Mouse (Mus musculus): Measurements from ENCODE around the gene Raly.
A peak's percentile ranks its signal among the peaks of the same experiment; 100 is the strongest.

The Raly gene

DNA sequence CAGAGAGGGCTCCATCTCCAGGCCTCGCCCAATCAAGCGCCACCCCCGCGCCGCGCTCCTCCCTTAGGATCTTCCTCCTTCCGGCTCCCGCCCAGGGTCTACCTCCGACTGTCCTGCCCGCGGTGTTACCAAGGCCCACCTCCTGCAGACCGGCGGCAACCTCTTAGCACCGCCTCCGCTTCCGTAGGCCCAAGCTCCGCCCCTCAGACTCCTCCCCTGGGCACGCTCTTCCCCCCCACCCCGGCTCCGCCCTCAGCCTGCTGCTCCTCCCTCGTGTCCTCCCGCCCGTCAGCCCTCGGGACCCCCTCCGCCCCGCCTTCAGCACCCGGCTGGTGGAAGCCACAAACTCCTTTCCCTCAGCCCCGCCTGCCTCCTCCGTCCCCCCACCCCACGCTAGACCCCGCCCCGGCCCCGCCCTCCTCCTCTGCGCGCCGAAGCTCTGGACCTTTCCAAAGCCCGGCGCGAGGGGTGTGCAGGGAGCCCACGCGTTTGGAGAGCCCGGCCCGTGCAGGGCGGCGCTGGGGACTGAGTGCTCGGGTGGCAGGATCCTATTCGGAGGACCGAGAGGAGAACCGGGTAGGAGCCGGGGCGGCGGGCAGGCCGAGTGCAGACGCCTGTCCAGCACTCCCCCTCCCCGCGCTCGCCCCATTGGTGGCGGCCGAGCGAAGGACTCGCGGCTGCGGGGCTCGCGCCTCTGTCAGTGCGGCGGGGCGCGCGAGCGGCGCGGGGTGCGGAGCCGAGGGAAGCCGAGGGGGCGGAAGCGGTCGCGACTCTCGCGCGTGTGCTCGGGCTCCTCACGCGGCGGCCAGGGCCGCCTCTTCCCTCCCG lies at the start of gene Raly, which contains the start of gene a:
Gene Raly (plus strand): TSS at position 441 of the 828 bp plus-strand sequence.
Gene a (plus strand): TSS at position 747 of the 828 bp plus-strand sequence.
- peak; percentile 96 for DNase-seq

DNA sequence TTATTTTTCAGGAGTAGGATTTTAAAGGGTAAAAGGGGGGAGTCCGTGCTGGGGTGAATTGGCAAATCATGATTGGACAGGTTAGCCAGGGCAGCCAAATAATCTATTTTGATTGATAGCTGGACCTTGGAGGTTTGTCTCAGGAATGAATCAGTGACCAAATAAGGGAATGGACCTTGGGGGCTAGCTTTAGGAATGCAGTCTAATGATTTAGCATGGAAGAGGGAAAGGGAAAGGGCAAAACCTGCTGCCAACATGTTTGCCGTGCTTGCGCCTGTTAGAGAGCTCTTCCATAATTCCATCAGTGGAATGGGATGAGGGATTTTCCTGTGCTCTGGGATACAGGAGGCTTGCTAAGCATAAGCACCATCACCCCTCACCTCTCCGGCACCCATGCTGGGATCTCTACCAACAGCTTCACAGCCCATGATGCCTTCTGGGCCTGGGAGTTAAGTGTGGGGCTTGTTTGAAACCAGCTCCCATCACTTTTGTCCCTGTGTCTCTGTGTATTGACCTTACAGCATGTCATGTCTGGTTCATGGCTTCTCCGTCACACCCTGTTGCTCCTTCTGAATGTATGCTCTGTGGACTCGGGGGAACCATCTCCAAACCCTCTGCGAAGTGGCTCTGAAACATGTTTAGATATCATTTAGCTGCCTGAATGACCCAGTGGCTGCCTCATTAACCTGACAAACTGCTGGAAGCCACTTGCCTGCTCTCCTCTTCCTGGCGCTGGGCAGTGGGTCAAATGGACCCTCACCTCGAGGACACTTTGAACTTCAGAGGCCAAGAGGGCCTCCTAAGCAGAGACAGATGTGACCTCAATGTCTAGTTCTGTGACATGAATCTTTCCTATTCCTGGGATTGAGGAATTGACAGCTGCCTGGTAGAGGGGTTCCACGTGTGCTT lies 47.7 kb upstream of the Raly start:
- no peak for DNase-seq

DNA sequence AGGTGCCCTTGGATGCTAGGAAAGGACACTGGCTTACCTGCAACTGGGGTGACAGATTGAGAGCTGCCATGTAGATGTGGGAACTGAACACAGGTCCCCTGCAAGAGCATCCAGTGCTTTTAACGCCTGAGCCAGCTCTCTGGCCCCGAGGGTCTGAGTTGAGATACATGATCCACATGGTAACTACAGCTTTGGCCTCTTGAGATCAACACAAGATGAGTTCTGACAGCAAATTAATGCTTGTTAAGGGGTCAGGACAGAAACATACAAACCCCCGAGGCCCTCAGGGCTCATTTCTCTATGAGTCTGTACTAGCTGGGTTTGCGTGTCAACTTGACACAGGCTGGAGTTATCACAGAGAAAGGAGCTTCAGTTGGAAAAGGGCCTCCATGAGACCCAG lies 47.0 kb upstream of the Raly start:
- DNase-seq, result no peak

DNA sequence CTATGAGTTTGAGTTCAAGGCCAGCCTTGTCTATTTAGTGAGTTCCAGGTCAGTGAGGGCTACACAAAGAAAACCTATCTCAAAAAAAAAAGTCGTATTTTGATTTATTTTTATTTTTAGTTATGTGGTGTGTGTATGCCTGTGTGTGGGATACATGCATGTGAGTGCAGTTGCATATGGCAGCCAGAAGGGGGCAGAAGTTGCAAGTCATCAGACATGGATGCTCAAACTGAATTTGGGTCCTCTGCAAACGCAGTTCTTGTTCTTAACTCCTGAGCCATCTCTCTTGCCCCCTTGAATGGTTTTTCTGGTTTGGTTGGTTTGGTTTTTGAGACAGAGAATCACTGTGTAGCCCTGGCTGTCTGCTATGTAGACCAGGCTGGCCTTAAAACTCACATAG lies 42.5 kb upstream of the Raly start:
- no peak for DNase-seq

DNA sequence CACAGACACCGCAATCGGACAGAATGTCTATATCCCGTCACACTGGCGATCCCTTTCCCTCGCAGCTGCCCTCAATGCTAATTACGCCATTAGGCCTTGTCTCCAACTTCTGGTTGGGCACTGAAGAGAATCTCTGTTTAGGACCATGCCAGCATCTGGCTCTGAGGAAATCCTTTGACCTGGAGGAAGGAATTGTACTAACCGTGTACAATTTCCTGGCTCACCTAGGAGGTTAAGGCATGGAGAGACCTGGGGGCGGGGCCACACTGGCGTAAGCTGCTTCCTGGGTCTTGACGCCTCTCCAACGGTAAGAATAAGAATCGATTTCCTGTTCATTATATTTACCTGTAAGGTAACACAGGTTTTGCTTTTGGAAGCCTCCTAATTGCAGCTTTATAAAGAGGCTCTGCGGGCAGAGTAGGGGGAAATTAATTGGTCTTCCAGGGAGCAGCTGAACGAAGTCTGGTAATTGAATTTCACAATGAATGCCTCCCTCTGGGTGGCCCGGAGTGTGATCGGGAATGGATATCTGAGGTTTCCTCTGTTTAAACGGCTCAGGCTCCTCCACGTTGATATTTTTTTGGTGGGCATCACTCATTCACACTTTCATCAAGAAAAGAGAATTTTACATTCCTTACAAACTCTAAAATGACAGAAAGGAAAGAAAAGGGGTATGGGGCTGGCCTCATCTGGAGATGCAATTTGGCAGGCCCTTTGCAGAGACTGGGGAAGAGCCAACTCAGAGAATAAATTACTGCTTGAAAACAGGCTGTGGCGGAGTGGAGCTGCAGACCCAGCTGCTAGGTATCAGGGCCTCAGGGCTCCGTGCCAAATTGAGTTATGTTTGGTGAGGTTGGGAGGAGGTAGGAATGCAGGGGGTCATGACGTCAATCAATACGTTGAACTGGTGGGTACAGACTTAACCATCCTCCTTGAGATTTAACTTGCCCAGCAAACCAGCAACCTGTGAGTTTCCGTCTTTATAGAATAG lies 41.6 kb upstream of the Raly start:
- DNase-seq, result peak; percentile 38

DNA sequence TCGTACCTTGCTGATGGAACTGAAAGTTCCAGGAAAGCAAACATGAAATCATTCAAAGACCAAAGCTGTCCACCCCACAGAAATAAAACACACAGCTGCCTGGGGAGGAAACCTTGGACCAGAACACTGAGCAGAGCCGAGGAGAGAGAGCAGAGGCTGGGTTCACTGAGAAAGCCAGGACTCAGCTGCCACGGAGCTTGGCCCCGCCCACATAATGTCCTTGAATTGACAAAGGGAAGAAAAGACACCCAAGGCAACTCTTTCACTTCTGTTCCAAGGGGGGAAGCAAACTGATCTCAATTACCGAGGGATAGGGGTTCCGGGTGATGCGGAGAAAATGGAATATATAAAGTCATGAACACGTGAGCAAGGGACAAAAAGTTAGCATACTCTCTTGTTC lies 39.0 kb upstream of the Raly start:
- DNase-seq, result no peak

DNA sequence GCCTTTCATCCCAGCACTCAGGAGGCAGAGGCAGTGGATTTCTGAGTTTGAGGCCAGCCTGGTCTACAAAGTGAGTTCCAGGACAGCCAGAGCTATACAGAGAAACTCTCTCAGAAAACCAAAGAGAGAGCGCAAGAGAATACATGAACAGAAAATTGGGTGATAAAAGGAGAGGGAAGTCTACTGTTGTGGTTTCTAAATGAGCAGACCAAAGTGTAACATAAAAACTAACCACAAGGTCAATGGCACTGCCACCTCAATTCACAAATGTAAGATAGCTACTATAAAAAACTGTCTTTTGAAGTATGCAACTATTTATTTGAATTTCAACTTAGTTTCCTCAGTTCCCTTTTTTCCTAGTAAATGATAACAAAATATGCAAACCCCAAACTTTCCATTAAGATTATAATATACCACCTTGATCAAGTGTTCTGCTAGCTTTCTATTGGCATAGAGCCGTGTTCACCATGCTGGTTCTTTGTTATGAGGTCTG lies 36.8 kb upstream of the Raly start:
- DNase-seq, result no peak

DNA sequence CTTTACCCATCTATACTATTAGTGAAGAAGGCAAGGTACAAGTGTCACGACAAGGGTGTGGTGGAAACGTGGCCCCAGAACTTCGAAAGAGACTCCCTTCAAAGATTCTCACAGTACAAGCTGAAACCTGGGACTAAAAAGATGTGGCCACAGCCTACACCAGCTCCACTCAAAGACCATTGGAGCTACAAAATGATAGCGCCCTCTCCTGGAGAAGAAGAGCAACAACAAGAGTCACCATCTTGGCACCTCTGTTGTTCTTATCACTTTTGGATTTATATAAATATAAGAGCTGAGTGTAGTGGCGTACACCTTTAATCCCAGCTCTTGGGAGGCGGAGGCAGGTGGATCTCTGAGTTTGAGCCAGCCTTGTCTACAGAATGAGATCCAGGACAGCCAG lies 35.1 kb upstream of the Raly start:
- no peak for DNase-seq

DNA sequence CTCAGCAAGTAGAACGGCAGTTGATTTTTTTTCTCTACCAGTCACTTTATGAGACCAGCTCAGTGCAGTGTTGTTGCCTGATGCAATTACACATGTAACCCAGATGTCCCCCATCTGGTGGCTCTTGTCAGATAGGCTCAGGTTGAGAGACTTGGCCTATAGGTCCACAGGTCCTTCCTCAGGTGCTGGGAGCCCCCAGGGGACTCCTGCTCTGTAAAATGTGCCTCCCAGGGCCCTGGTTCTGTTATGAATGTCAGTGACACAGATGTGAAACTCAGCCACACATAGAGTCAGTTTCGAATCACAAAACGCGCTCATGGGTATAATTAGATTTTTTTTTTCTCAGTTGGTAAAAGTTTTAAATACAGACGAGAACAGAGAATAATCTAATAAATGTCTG lies 33.2 kb upstream of the Raly start:
- no peak for DNase-seq

DNA sequence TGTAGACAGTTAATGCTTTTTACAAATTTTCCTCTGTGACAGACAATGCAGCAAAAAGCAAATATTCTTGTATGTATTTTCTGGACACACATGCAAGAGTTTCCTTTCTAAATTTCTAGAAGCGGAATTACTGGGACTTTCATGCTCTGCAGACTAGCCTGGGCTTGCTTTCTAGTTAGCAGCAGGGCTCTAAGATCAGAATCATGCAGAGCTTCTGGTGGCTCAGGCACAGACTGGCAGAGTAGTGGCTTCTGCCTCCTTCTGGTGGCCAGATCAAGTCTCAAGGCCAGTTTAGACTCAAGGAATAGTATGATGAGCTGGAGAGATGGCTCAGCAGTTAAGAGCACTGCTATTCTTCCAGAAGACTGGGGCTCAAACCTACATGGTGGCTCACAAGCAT lies 32.4 kb upstream of the Raly start:
- DNase-seq, result no peak

DNA sequence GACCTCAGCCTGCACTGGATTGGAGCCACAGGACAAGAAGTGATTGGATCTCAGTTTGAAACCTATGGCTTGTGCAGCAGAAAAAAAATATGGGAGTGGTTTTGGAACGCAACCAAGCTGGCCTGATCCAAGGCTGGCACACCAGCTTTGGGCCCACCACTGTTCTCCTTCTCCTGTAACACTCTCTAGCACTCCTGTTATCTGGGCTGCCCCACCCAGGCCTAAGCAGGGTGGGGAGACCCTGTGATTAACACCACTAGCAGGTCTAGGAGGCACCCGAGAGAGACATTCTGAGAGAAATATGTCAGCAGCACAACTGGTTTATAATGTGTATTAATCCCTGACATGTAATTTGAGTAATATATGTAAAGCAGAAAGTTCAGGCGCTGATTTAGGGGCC lies 27.7 kb upstream of the Raly start:
- no peak for DNase-seq

DNA sequence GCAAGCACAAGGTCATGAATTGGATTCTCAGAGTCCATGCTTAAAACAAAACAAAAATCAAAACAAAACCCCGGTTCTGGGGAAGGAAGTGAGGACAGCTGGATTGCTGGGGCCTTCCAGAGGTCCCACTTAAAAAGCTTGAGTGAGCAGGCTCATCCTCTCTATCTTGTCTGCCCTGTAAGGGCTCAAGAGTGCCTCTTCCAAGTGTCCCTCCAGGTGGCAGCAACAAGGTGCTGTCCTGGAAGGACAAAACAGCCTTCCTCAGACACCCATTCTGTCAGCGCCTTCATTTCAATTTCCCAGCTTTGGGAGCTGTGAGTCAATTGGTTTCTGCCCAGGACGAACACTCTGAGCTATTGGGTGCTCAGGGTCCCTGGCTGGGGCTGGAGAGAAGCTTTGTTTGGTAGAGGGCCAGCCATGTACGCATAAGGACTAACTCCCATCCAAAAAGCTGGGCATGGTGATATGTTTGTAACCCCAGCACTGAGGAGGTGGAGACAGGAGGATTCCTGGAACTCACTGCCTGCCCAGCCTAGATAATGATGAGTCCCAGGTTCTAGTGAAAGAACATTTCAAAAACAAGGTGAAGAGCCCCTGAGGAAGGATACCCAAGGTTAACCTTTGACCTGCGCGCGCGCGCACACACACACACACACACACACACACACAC lies 25.9 kb upstream of the Raly start:
- no peak for DNase-seq

DNA sequence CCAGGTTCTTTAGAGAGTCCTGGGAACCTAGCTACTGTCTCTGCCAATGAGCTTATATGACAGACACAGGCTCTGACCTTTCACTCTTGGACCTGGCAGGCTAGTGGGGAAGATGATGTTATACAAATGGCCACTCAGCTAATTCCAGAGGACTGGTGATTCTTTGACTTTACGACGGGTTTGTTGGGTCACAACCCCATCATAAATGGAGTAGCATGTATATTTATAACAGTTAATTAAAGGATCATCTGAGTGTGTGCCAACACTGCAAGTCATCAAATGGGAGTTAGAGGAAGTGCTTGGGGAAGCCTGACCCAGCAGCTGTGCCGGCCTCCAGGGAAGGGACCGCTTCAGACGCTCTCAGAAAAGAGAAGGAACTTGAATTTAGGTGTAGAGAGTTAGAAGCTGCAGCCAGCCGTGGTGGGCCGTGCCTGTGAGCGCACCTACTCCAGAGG lies 25.3 kb upstream of the Raly start:
- DNase-seq, result no peak

DNA sequence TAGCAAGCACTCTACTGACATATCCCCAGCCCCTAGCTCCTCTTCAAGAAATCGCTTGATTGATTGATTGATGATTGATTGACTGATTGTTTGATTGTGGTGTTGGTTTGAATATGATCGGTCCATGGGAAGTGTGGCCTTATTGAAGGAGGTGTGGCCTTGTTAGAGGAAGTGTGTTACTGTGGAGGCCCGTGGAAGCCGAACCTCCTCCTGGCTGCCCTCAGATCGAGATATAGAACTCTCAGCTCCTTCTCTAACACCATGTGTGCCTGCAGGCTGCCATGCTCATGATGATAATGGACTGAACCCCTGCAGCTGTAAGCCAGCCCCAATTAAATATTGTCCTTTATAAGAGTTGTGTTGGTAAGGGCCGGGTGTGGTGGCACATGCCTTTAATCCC lies 23.8 kb upstream of the Raly start:
- DNase-seq, result no peak

DNA sequence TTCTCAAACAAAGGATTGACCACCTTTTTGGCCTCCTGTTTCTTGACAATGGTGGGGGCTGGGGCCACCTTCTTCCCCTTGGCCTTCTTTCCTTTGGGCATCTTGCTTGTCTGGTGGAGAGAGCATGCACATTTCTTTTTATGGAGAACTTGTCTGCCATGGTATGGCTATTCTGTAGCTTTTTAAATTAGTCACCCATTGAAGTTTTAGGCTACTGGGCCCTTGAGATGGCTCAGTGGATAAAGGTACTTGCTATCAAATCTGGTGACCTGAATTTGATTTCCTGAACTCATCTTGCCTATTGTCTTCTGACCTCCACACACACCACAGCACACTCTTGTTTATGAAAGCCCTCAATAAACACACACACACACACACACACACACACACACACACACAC lies 21.0 kb upstream of the Raly start, which contains the start of gene Gm14214:
Gene Gm14214 (minus strand): TSS at position 101 of the 400 bp plus-strand sequence.
- no peak for DNase-seq

DNA sequence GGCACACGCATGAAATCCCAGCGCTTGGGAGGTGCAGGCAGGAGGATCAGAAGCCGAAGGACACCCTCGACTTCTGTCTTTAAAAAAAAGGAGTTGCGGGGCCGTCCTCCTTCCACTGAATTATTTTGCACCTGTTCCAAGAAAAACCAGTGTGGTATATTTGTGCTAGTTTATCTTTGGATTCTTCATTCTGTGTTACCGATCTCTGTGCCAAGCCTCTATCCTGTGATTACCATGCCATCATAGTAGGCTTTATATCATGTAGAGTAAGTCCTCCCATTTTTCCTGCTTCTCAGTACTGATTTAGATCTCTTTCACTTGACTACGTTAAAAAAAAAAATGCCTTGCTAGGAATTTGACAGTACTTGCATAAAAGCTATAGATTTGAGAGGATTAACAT lies 19.3 kb upstream of the Raly start:
- DNase-seq, result no peak

DNA sequence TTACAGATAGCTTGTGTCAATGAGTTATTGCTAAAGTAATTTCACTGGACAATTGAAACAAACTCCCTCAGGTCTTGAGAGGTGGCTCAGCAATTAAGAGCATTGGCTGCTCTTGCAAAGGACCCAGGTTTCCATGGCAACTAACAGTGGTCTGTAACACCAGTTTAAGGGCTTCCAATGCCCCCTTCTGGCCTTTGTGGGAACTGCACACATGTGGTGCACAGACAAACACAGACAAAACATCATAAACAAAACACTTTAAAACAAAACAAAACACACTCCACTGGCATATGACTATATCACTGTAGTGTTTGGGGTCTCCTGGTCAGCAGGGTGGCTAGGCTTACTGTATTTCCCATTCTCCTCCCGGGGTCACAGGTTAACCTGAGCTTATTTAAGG lies 16.9 kb upstream of the Raly start:
- peak; percentile 39 for DNase-seq

DNA sequence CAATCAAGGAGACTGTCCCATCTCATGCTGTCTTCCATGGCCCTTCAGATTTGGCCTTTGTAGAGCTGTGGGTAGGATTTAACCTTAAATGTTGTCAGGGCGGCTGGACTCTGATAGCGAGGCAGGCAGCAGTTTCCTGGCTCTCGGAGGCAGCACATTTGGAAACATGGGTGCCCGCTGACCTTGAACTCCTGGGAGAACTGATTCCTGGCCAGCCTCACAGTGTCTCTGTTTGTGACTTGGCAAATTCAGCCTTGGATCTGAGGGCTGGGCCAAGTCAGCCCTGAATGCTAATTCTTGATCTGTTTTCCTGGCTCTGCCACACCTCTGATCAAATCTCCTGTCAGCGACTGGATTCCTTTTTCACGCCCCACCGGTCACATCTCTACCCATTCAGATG lies 14.4 kb upstream of the Raly start:
- DNase-seq, result no peak

DNA sequence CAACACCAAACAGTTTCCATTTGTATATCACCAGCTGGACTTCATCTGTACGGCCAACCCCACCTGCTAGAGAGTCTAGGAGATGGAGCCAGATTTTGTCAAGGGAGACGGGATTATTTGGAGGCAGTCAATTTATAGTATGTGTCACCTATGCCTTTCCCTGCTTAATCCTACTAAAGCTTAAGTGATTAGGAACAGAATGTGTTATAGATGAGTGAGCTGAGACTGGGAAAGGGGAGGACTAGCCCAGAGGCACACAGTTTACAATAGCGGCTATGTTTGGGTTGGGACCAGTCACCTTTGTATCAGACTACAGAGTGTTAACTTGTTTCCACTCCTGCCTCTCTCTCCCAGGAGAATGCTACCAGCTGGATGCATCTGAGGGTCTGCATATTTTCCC lies 11.2 kb upstream of the Raly start:
- no peak for DNase-seq

DNA sequence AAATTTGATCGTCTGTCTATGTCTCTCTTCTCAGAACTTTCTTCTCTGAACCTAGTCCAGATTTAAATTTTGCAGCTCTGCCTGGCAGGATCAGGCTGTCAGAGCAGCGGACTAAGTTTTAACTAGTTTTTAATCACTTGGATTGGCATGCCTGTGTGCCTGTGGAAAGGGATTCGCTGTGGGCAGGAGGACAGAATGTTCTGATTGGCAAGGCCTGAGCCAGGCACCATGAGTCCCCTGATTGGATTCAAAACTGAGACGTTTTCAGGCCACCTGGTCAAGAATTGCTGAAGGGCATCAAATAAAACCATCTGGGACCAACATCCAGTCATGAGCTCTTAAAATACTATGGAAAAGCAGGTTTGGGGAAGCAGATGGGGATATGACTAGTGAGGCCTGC lies 8.5 kb upstream of the Raly start:
- no peak for DNase-seq

DNA sequence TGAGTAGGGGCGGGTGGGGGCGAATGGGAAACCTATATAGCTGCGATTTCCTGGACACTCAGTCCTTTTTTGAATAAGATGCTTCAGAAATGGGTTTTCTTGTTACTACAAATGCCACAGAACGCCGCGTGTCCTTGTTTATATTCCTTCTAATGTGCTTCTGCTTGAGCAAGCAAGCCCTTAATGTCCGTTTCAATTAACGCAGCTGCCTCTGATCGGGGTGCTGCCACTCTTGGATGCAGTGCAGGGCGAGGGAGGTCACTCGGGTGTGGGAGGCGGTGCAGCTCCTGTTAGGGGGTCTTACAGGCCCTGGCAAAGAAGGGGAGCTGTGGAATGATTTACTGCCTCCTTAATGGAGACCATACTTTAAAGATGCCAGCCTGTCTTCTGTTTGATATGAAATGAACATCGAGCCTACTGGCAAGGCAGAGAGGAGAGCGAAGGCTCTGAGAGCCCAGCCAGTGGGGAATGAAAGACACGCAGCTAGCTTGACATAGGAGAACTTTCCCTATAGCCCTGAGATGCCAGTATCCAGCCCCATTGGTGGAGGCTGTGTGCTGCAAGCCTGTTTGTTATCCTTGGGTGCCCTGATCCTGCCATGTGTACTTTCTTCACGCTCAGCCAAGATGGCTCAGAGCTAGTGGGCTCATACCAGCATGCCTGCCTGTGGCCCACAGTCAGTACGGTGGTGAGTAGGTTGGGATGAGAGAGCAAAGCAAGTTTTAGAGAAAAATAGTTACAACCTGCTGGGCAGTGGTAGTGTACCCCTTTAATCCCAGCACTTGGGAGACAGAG lies 7.8 kb upstream of the Raly start:
- no peak for DNase-seq
